Comparison of ENCODE assay signal across 8 mouse cellular contexts in genomic region chr1:172205741-172206087, GRCm38 (mm10). TPM values are rescaled to one million over a fixed set of nuclear protein-coding genes. Genes with fewer than 3 reads are reported as not detected.
DNase-seq lines count a peak whose midpoint lies in the region; ATAC-seq lines count a peak whose summit lies in the region.

No protein-coding gene starts in this region.

- no peaks in the 10 kb centered on the region for H3K27me3 ChIP-seq in lung, embryonic 15.5 days
- no peaks in the 10 kb centered on the region for H3K27me3 ChIP-seq in hindbrain, embryonic 15.5 days
- H3K27me3 ChIP-seq in midbrain, embryonic 14.5 days (ENCODE audit: control insufficient read depth, insufficient read depth, low read length), result no peaks in the 10 kb centered on the region

- peaks cover 62% of the 10 kb centered on the region for H3K4me1 ChIP-seq in lung, embryonic 15.5 days
- H3K4me1 ChIP-seq in hindbrain, embryonic 15.5 days (replicated peaks), result peaks cover 61% of the 10 kb centered on the region
- peaks cover 59% of the 10 kb centered on the region for H3K4me1 ChIP-seq in midbrain, embryonic 14.5 days (ENCODE audit: control insufficient read depth, insufficient read depth, low read length)

- DNase-seq in lung, adult 18-20 months, result no peak
- peak; percentile 73 for DNase-seq in cerebellum, adult 9-10 months
- peak; percentile 35 for DNase-seq in midbrain, embryonic 14.5 days
- no peak for DNase-seq in layer of hippocampus, adult 9-10 months (ENCODE audit: low spot score)
- DNase-seq in gastrocnemius, adult 8-10 months (ENCODE audit: low spot score in 2 of 2), result no peak
- no peak for DNase-seq in left cerebral cortex, postnatal 10 days (ENCODE audit: extremely low spot score in 1 of 2, low spot score in 2 of 2)

- H3K9ac ChIP-seq in lung, embryonic 15.5 days, result peak overlapping the region; percentile 60
- peak overlapping the region; percentile 95 for H3K9ac ChIP-seq in hindbrain, embryonic 15.5 days
- H3K9ac ChIP-seq in midbrain, embryonic 14.5 days (replicated peaks; ENCODE audit: low read length), result peak overlapping the region; percentile 98

- H3K36me3 ChIP-seq in lung, embryonic 15.5 days, result no peaks in the 10 kb centered on the region
- no peaks in the 10 kb centered on the region for H3K36me3 ChIP-seq in hindbrain, embryonic 15.5 days
- no peaks in the 10 kb centered on the region for H3K36me3 ChIP-seq in midbrain, embryonic 14.5 days (ENCODE audit: control insufficient read depth, insufficient read depth, low read length)

- H3K4me3 ChIP-seq in lung, embryonic 15.5 days, result peak overlapping the region; percentile 59
- peak overlapping the region; percentile 72 for H3K4me3 ChIP-seq in hindbrain, embryonic 15.5 days
- H3K4me3 ChIP-seq in midbrain, embryonic 14.5 days (replicated peaks; ENCODE audit: low read depth, low read length), result peak overlapping the region; percentile 80

- peak overlapping the region; percentile 90 for H3K27ac ChIP-seq in lung, embryonic 15.5 days
- H3K27ac ChIP-seq in hindbrain, embryonic 15.5 days (replicated peaks), result peak overlapping the region; percentile 95
- H3K27ac ChIP-seq in midbrain, embryonic 14.5 days (replicated peaks; ENCODE audit: low read depth, low read length), result peak overlapping the region; percentile 91

- ATAC-seq in lung, embryonic 15.5 days (ENCODE audit: borderline replicate concordance, extremely low read depth, low FRiP score, low TSS enrichment), result no peak
- ATAC-seq in hindbrain, embryonic 15.5 days (ENCODE audit: low FRiP score, low read depth), result no peak
- no peak for ATAC-seq in midbrain, embryonic 14.5 days (ENCODE audit: low FRiP score, low TSS enrichment)

- intact Hi-C loops in left cerebral cortex, postnatal 10 days (cut with DNase I), result loop anchor here (2.0 kb wide), 1 partner anchor 105 kb away; no protein-coding TSS in a partner anchor

- WGBS in lung, embryonic 15.5 days, result 11% methylated on average over 3 of the region's 3 CpGs
- 4% methylated on average over 3 of the region's 3 CpGs for WGBS in hindbrain, embryonic 15.5 days
- WGBS in midbrain, embryonic 14.5 days, result 1% methylated on average over 3 of the region's 3 CpGs

- H3K4me2 ChIP-seq in lung, embryonic 15.5 days, result peak overlapping the region; percentile 70
- peak overlapping the region; percentile 93 for H3K4me2 ChIP-seq in hindbrain, embryonic 15.5 days
- H3K4me2 ChIP-seq in midbrain, embryonic 14.5 days (ENCODE audit: low read length), result peak overlapping the region; percentile 81

- no peaks in the 10 kb centered on the region for H3K9me3 ChIP-seq in lung, embryonic 15.5 days
- H3K9me3 ChIP-seq in hindbrain, embryonic 15.5 days, result no peaks in the 10 kb centered on the region
- no peaks in the 10 kb centered on the region for H3K9me3 ChIP-seq in midbrain, embryonic 14.5 days (ENCODE audit: control insufficient read depth, low read length)

RNA-seq across cellular contexts. Expression of gene Pea15a, which starts 0.9 kb away (rescaled TPM):
- 142 and 146 TPM in 2 replicates for polyA plus RNA-seq in lung, embryonic 15.5 days (2015; fragmentation: Nextera tagmentation; extraction: Ambion mirVana)
- polyA plus RNA-seq in hindbrain, embryonic 15.5 days (2015; fragmentation: Nextera tagmentation; extraction: Ambion mirVana), result 454 and 489 TPM in 2 replicates
- 314 and 385 TPM in 2 replicates for polyA plus RNA-seq in midbrain, embryonic 14.5 days (2014; fragmentation: Nextera tagmentation; extraction: Ambion mirVana)
- 10 to 100 TPM; 15.6 to 23.8 (median 20.3) TPM for total RNA-seq in gastrocnemius, adult 8-10 months (2022)
- total RNA-seq in left cerebral cortex, postnatal 10 days (2021), result 100 to 1,000 TPM; 368 TPM

RNA-seq across cellular contexts. Expression of gene Casq1, which starts 14.0 kb away (rescaled TPM):
- 8.5 and 10.0 TPM in 2 replicates for polyA plus RNA-seq in lung, embryonic 15.5 days (2015; fragmentation: Nextera tagmentation; extraction: Ambion mirVana)
- 1.4 and 2.2 TPM in 2 replicates for polyA plus RNA-seq in hindbrain, embryonic 15.5 days (2015; fragmentation: Nextera tagmentation; extraction: Ambion mirVana)
- 1.6 and 2.3 TPM in 2 replicates for polyA plus RNA-seq in midbrain, embryonic 14.5 days (2014; fragmentation: Nextera tagmentation; extraction: Ambion mirVana)
- total RNA-seq in gastrocnemius, adult 8-10 months (2022), result 1,000 to 10,000 TPM; 2,216 to 3,193 (median 3,049) TPM
- total RNA-seq in left cerebral cortex, postnatal 10 days (2021), result 1 to 10 TPM in 1 of 2 experiments, under 1 TPM in 1; 0.49 to 1.3 TPM

RNA-seq across cellular contexts. Expression of gene Atp1a4, which starts 52.5 kb away (rescaled TPM):
- polyA plus RNA-seq in lung, embryonic 15.5 days (2015; fragmentation: Nextera tagmentation; extraction: Ambion mirVana), result not detected in 2 replicates
- 0.05 and 0.06 TPM in 2 replicates for polyA plus RNA-seq in hindbrain, embryonic 15.5 days (2015; fragmentation: Nextera tagmentation; extraction: Ambion mirVana)
- polyA plus RNA-seq in midbrain, embryonic 14.5 days (2014; fragmentation: Nextera tagmentation; extraction: Ambion mirVana), result not detected in 2 replicates
- total RNA-seq in gastrocnemius, adult 8-10 months (2022), result under 1 TPM; 0.11 to 0.44 (median 0.27) TPM
- total RNA-seq in left cerebral cortex, postnatal 10 days (2021), result not detected

RNA-seq across cellular contexts. Expression of gene Igsf8, which starts 55.7 kb away (rescaled TPM):
- polyA plus RNA-seq in lung, embryonic 15.5 days (2015; fragmentation: Nextera tagmentation; extraction: Ambion mirVana), result 46.2 and 49.4 TPM in 2 replicates
- polyA plus RNA-seq in hindbrain, embryonic 15.5 days (2015; fragmentation: Nextera tagmentation; extraction: Ambion mirVana), result 75.3 and 79.0 TPM in 2 replicates
- 55.6 and 61.0 TPM in 2 replicates for polyA plus RNA-seq in midbrain, embryonic 14.5 days (2014; fragmentation: Nextera tagmentation; extraction: Ambion mirVana)
- total RNA-seq in gastrocnemius, adult 8-10 months (2022), result 10 to 100 TPM in 1 of 4 experiments, 1 to 10 TPM in 3; 7.3 to 10.5 (median 7.7) TPM
- total RNA-seq in left cerebral cortex, postnatal 10 days (2021), result 100 to 1,000 TPM; 216 to 226 TPM

RNA-seq across cellular contexts. Expression of gene Dcaf8, which starts 57.8 kb away (rescaled TPM):
- 131 and 134 TPM in 2 replicates for polyA plus RNA-seq in lung, embryonic 15.5 days (2015; fragmentation: Nextera tagmentation; extraction: Ambion mirVana)
- polyA plus RNA-seq in hindbrain, embryonic 15.5 days (2015; fragmentation: Nextera tagmentation; extraction: Ambion mirVana), result 84.6 and 85.8 TPM in 2 replicates
- 63.5 and 79.8 TPM in 2 replicates for polyA plus RNA-seq in midbrain, embryonic 14.5 days (2014; fragmentation: Nextera tagmentation; extraction: Ambion mirVana)
- 100 to 1,000 TPM; 197 to 219 (median 208) TPM for total RNA-seq in gastrocnemius, adult 8-10 months (2022)
- total RNA-seq in left cerebral cortex, postnatal 10 days (2021), result 10 to 100 TPM; 87.0 to 88.0 TPM

Comparison
In these comparisons a context has a peak if more than half of its experiments do, and no peak if none do; other contexts are left out.
1. DNase-seq: peak in cerebellum, adult 9-10 months (single experiment) and midbrain, embryonic 14.5 days (single experiment); none in lung, adult 18-20 months (0 of 2), layer of hippocampus, adult 9-10 months (single experiment), gastrocnemius, adult 8-10 months (0 of 2) and left cerebral cortex, postnatal 10 days (0 of 2).
2. Peak in every context shown above with its lines, with median percentiles within 50 percentile points of each other: H3K27ac ChIP-seq, H3K4me2 ChIP-seq, H3K4me3 ChIP-seq and H3K9ac ChIP-seq.